Mouse (Mus musculus) heart, embryonic 11.5 days (tissue): ENCODE measurements at regions not wholly inside any gene's neighbourhood (a gene's known extent, or its start where the extent isn't known, plus 50 kb on each side); places are given as distances from the start of the nearest gene placed in this dataset.

ENCODE experiments used
- ATAC-seq: fragments of 200-750 bp; cut with Nextera tagmentation; replicated peaks from 2 replicates; pipeline ENCODE4 v1.8.0; 2017; ENCODE audit warnings: moderate library complexity; ENCODE audit not compliant: insufficient number of reproducible peaks, low FRiP score, low TSS enrichment
- H3K27ac ChIP-seq: fragments of 300-500 bp; sonication (generic); 2 replicates; pipeline ENCODE4 v1.5.1; 2014; ENCODE audit warnings: mild to moderate bottlenecking, low read depth, low read length
- H3K27me3 ChIP-seq: fragments of 300-500 bp; sonication (generic); 2 replicates; pipeline ENCODE4 v1.6.1; 2014; ENCODE audit warnings: mild to moderate bottlenecking, low read length, mixed read lengths; ENCODE audit not compliant: control insufficient read depth, insufficient read depth
- H3K36me3 ChIP-seq: fragments of 300-500 bp; sonication (generic); 2 replicates; pipeline ENCODE4 v1.6.1; 2014; ENCODE audit warnings: mild to moderate bottlenecking, low read length, moderate library complexity, mixed read lengths; ENCODE audit not compliant: control insufficient read depth, insufficient read depth
- H3K4me1 ChIP-seq: fragments of 300-500 bp; sonication (generic); 2 replicates; pipeline ENCODE4 v1.6.1; 2014; ENCODE audit warnings: low read length; ENCODE audit not compliant: control insufficient read depth, insufficient read depth
- H3K4me2 ChIP-seq: fragments of 300-500 bp; sonication (generic); 2 replicates; pipeline ENCODE4 v1.6.1; 2014; ENCODE audit warnings: mild to moderate bottlenecking, moderate library complexity
- H3K4me3 ChIP-seq: fragments of 300-500 bp; sonication (generic); 2 replicates; pipeline ENCODE4 v1.5.1; 2014; ENCODE audit warnings: low read depth, low read length
- H3K9ac ChIP-seq: fragments of 300-500 bp; sonication (generic); 2 replicates; pipeline ENCODE4 v1.6.1; 2014; ENCODE audit warnings: mild to moderate bottlenecking, low read depth, low read length, moderate library complexity
- H3K9me3 ChIP-seq: fragments of 300-500 bp; sonication (generic); replicated peaks from 2 replicates; pipeline ENCODE4 v1.6.1; 2016; ENCODE audit warnings: low read length; ENCODE audit not compliant: control insufficient read depth
- WGBS: fragments of 180-500 bp; shearing (Covaris S2); extraction: QIAGEN DNeasy Blood & Tissue Kit; methylation state at CpG from one replicate; pipeline ENCODE4 v1.1.7; 2014; ENCODE audit not compliant: insufficient replicate concordance; 5-methylcytosine and 5-hydroxymethylcytosine counted together

DNA sequence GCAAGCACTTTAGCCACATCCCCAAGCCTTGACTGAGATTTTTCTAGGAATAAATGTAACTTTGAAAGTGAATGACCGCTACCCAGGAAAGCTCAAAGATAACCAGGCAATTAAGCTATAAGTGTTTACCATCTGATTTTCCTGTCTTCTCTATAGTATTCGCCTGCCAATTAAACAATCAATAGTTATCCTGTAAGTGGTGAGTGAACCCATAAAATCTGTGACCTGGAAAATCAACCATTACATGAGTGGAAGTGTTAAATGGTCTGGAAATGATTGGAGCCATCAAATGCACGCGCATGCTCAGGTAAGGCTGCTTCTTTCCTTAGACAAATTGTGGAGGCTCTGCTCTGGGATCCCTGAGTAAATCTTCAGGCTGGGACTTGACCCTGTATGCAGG is 170.8 kb upstream of the Cxcr4 start:
- Histone ChIP-seq H3K27ac (no peak overlapping the region), H3K36me3 (no peaks in the 10 kb centered on the region), H3K9ac (no peak overlapping the region), H3K4me1 (no peaks in the 10 kb centered on the region), H3K27me3 (no peaks in the 10 kb centered on the region), H3K4me3 (no peak overlapping the region), H3K4me2 (no peak overlapping the region), H3K9me3 (no peaks in the 10 kb centered on the region)
- ATAC-seq = no peak
- 85% methylated on average over 4 of the region's 4 CpGs for WGBS

DNA sequence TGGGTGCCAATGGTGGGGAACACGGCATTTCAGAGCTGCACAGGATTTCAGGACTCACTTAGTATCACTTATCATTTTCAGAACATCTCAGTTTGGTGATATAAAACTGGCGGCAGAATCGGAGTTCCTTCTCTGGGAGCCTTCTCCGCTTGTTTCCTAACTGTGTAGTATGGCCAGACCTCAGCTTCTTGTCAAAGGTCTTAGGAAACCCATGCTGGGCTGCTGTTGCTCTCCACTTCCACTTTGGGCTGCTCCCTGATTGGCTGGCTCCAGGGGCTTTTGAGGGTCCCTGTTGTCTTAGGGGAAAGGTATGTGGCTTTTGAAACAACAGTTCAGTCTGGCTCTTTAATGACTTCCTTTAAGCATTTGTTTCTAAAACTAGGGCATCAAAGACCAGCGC is 170.0 kb upstream of the Cxcr4 start:
- H3K27ac ChIP-seq = no peak overlapping the region
- H3K4me3 ChIP-seq = no peak overlapping the region
- no peaks in the 10 kb centered on the region for H3K9me3 ChIP-seq
- H3K27me3 ChIP-seq = no peaks in the 10 kb centered on the region
- H3K4me2 ChIP-seq = no peak overlapping the region
- no peak for ATAC-seq
- H3K9ac ChIP-seq = no peak overlapping the region
- no peaks in the 10 kb centered on the region for H3K4me1 ChIP-seq
- WGBS = 56% methylated on average over 5 of the region's 5 CpGs
- no peaks in the 10 kb centered on the region for H3K36me3 ChIP-seq

DNA sequence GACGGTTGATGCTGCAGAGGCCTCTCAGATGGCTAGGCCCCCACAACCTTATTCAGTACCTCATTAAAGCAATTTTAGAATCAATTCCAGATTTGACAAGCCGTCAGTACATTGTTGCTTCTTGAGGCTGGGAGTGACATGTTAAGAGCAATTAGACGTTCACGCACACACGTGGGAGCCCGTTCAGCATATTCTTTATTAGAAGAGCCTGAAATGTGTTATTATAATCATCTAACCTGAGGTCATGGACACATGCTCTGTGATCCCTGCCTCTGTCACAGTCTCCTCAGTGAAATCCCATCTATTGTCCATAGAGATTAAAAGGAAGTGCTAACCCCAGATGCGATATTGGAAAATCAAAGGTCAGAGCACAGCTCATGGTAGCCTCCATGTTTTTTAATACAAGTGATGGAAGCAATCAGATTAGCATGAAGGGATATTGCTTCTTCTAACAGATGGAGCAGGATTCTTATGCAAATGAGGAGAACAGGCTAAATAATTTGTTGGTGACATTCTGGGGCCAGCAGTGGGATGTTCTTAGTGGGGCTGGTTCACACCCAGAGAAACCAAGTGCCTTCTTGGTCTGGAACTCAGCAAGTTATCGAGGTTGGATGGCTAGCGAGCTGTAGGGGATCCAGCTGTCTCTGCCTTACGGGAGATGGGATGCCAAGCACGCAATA is 166.8 kb upstream of the Cxcr4 start:
- H3K9me3 ChIP-seq = no peaks in the 10 kb centered on the region
- no peaks in the 10 kb centered on the region for H3K27me3 ChIP-seq
- H3K9ac ChIP-seq = no peak overlapping the region
- WGBS = 88% methylated on average over 11 of the region's 11 CpGs
- no peak overlapping the region for H3K4me3 ChIP-seq
- no peak for ATAC-seq
- H3K36me3 ChIP-seq = no peaks in the 10 kb centered on the region
- H3K27ac ChIP-seq = no peak overlapping the region
- H3K4me2 ChIP-seq = no peak overlapping the region
- no peaks in the 10 kb centered on the region for H3K4me1 ChIP-seq

DNA sequence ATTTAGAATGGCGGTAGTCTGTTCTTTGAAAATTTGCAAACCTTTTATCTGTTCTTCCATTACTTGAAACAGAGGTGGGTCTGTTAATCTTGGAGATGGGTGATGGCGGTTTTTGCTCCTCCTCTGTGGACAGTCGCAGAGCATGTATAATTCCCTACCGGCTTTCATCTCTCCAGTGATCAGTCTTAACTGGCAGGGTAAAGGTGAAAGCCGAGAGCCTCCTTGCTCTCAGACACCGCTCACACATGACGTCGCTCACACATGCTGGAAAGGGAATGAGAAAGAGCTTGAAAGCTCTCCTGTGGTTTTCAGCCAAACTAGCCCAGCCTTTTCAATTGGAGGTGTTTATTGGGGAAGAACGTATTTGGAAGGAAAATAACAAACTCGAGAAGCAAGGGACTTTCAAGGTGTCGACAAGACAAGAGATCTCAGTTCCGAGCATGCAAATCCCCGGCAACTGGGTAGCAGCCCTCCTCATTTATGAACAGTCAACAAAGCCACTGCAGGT is 166.3 kb upstream of the Cxcr4 start:
- Histone ChIP-seq H3K36me3 (no peaks in the 10 kb centered on the region), H3K9me3 (no peaks in the 10 kb centered on the region), H3K4me2 (no peak overlapping the region), H3K4me1 (no peaks in the 10 kb centered on the region), H3K9ac (no peak overlapping the region), H3K4me3 (no peak overlapping the region), H3K27me3 (no peaks in the 10 kb centered on the region), H3K27ac (no peak overlapping the region)
- 72% methylated on average over 13 of the region's 13 CpGs for WGBS
- no peak for ATAC-seq

DNA sequence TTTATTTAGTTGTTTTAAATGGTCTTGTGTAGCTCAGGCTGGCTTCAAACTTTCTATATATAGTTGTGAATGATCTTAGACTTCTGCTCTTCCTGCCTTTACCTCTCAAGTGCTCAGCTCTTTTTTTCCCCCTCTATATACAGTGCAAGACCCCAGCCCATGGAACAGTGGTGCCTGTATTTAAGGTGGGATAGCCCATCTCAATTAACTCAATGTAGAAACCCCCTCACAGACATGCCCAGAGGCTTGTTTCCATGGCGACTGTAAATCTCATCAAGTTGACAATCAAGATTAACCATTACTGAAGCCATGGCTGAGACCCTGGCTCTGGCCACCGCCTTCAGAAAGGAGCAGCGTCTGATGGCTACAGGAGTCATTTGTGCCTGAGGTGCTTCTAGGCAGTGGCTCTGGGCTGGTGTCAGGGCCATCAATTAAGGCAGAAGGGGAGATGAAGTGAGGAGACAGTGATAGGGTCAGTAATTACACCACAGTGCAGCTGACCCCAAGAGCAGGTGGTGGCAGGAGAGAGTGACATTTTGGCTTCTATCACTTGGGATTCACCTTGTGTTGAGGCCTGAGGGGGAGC is 161.4 kb upstream of the Cxcr4 start:
- no peak overlapping the region for H3K9ac ChIP-seq
- no peak overlapping the region for H3K27ac ChIP-seq
- ATAC-seq = no peak
- H3K27me3 ChIP-seq = no peaks in the 10 kb centered on the region
- no peak overlapping the region for H3K4me3 ChIP-seq
- H3K4me2 ChIP-seq = no peak overlapping the region
- no peaks in the 10 kb centered on the region for H3K36me3 ChIP-seq
- no peaks in the 10 kb centered on the region for H3K9me3 ChIP-seq
- WGBS = 60% methylated on average over 3 of the region's 3 CpGs
- H3K4me1 ChIP-seq = no peaks in the 10 kb centered on the region

DNA sequence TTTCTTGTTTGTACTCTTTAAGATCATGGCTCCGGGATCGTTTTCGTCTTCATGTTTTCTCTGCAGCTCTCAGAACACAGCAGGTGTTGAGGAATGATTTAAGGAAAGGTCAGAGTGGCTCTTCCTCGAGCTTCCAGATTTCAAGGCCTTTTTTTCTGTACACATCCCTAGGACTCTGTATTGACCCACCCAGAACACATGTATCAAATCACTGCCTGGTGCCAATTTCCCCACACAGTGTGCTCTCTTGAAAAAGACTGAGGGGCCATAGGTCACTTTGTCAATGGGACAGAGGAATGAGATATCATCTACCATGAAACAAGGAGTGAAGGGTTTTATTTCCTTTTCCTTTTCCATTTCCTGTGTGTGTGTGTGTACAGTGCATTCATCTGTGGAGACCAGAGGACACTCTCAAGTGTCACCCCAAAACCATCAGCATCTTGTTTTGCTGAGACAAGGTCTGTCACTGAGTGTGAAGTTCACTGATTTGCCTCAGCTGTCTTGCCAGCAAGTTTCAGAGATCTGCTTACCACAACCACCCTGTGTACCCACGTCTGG is 157.4 kb upstream of the Cxcr4 start:
- 74% methylated on average over 5 of the region's 5 CpGs for WGBS
- no peaks in the 10 kb centered on the region for H3K4me1 ChIP-seq
- no peaks in the 10 kb centered on the region for H3K9me3 ChIP-seq

DNA sequence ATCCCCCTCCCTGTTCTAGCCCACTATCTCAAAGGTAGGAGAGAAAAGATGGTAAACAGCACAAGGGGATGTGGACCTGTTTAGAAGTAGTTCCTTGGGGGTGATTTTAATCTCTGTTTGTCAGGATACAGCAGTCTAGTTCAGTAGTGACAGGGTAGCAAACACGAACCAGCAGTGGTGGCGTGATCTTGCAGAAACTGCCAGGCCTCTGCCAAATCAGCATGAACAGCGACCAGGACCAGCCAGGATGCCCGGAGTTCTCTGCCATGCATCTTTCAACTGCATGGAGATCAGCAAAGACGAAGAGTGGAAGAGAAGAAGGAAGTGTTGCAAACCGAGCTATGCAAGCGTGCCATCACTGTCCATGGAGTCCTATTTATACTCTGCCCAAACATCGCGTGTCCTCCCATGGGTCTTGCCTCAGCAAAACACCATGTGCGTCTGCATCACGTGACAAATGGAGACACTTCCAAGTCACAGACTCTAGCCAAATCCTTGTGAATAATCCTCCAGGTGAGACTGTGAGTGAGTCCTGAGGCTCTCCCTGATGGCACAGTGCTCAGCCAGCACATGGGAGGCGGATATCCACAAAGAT is 155.2 kb upstream of the Cxcr4 start:
- no peak for ATAC-seq
- H3K36me3 ChIP-seq = no peaks in the 10 kb centered on the region
- WGBS = 81% methylated on average over 12 of the region's 12 CpGs
- no peak overlapping the region for H3K4me3 ChIP-seq
- H3K27me3 ChIP-seq = no peaks in the 10 kb centered on the region
- H3K9me3 ChIP-seq = no peaks in the 10 kb centered on the region
- H3K9ac ChIP-seq = no peak overlapping the region
- no peak overlapping the region for H3K27ac ChIP-seq
- H3K4me1 ChIP-seq = no peaks in the 10 kb centered on the region
- no peak overlapping the region for H3K4me2 ChIP-seq

More for the DNA sequence above, 157.4 kb upstream of the Cxcr4 start:
- no peak overlapping the region for H3K4me2 ChIP-seq
- H3K4me3 ChIP-seq = no peak overlapping the region
- no peak for ATAC-seq
- H3K27me3 ChIP-seq = no peaks in the 10 kb centered on the region
- no peaks in the 10 kb centered on the region for H3K36me3 ChIP-seq
- no peak overlapping the region for H3K27ac ChIP-seq
- no peak overlapping the region for H3K9ac ChIP-seq

DNA sequence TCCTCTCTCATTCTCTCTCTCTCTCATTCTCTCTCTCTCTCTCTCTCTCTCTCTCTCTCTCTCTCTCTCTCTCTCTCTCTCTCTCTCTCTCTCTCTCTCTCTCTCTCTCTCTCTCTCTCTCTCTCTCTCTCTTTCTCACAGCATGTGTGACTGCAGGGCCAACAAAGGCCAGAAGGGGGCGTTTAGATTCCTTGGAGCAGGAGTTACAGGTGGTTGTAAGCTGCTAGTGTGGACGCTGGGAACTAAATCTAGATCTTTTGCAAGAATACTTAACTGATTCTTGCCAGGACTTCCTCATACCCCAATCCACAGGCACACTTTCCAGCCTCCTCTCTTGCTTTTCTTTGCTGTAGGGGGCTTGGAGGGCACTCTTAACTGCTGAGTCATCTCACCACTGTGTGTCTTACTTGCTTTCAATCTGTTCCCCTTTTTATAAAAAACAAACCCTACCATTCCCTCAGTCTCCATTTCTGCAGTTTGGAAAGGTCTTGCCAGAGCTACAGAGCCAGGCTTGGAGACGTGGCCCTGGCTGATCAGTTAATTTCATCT is 154.4 kb upstream of the Cxcr4 start:
- no peak overlapping the region for H3K9ac ChIP-seq
- ATAC-seq = no peak
- no peak overlapping the region for H3K27ac ChIP-seq
- H3K4me2 ChIP-seq = no peak overlapping the region
- WGBS = 48% methylated on average over 3 of the region's 3 CpGs
- no peaks in the 10 kb centered on the region for H3K36me3 ChIP-seq
- H3K27me3 ChIP-seq = no peaks in the 10 kb centered on the region
- H3K9me3 ChIP-seq = no peaks in the 10 kb centered on the region
- H3K4me1 ChIP-seq = no peaks in the 10 kb centered on the region
- H3K4me3 ChIP-seq = no peak overlapping the region
